Mouse (Mus musculus): ENCODE results near the gene Sdr9c7. TPM values are rescaled to one million over a fixed set of nuclear protein-coding genes. Genes with fewer than 3 reads are reported as not detected.

Sdr9c7 gene
- polyA plus RNA-seq (2012; rRNA removed; ENCODE audit: low replicate concordance) = not detected in 2 replicates

DNA sequence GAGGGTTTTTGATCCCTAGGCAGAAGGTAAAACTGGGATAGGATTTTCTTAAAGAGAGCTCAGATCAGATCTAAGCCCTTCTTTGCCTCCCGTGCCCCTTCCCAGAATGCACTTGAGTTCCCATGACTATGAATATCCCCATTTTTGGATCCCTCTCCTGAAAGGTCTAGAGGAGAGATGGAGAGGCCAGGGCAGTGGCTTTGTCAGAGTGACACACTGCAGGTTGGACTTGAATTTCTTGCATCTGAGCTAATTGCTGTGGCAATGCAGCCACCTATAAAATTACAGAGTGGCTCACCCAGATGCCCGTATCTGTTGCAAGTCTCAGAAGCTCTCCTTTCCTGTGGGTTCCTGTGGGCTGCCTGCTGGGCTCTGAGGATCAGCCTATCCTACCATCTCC, at the start of gene Sdr9c7:
Gene Sdr9c7, plus strand, starts transcription at position 301 of the 400 bp plus-strand sequence.

DNA sequence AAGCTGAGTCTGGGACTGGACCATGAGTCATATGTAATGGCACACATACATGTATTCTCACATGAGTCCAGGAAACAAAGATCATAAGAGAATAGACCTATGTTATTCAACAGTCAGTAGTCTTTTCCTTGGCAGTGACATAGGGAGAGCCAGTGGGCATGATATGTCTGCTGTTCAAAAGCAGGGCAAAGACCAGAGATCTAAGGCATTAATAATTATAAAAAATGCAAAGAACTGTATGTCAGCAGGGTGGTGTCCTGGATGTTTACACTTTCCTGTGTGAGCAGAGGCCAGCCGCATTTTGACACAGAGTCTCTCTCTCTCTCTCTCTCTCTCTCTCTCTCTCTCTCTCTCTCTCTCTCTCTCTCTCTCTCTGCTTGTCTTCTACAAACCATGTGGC, 48.7 kb upstream of the Sdr9c7 start, which contains the start of gene Rdh19:
Gene Rdh19, plus strand, starts transcription at position 301 of the 400 bp plus-strand sequence.

DNA sequence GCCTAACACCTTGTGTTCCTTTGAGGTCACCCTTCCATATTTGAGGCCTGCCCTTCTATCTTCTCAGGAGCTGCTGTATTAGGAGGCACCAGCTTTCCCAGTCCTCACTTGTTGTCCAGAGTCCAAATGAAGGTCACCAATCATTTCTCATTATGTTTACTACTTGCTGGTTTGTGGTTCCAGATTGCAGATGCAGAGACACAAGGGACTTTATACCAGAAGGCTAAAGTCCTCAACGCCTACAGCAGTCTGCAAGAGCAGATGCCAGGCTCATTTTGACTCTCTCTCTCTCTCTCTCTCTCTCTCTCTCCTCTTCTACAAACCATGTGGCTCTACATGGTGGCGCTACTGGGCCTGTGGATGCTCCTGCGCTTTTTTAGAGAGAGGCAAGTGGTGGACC, 32.1 kb upstream of the Sdr9c7 start, which contains the start of gene Rdh16f2:
Gene Rdh16f2, plus strand, starts transcription at position 243 of the 400 bp plus-strand sequence.

GRCm38 (mm10) chr10:127888605-127889004, 9.7 kb upstream of the Sdr9c7 start, which contains the start of gene Rdh7:
Gene Rdh7 (minus strand): TSS chr10:127888817.

Other genes starting within 250 kb of the Sdr9c7 start
- 2.8 and 5.3 TPM in 2 replicates for gene Nemp1, start 231.6 kb upstream of the Sdr9c7 start, polyA plus RNA-seq (2012; rRNA removed; ENCODE audit: low replicate concordance)
- gene Nab2, start 229.9 kb upstream of the Sdr9c7 start, polyA plus RNA-seq (2012; rRNA removed; ENCODE audit: low replicate concordance) = 15.5 and 48.9 TPM in 2 replicates
- 0.10 and 0.33 TPM in 2 replicates for gene Myo1a, start 193.3 kb upstream of the Sdr9c7 start, polyA plus RNA-seq (2012; rRNA removed; ENCODE audit: low replicate concordance)
- 0.35 TPM in 1 of 2 replicates, not detected in the other for gene Tac2, start 174.0 kb upstream of the Sdr9c7 start, polyA plus RNA-seq (2012; rRNA removed; ENCODE audit: low replicate concordance)
- gene Zbtb39, start 159.0 kb upstream of the Sdr9c7 start, polyA plus RNA-seq (2012; rRNA removed; ENCODE audit: low replicate concordance) = 5.9 and 12.6 TPM in 2 replicates
- gene Gpr182, start 146.8 kb upstream of the Sdr9c7 start, polyA plus RNA-seq (2012; rRNA removed; ENCODE audit: low replicate concordance) = 2.8 and 13.7 TPM in 2 replicates
- gene Rdh1, start 138.8 kb upstream of the Sdr9c7 start, polyA plus RNA-seq (2012; rRNA removed; ENCODE audit: low replicate concordance) = 0.03 and 3.0 TPM in 2 replicates
- 4.2 TPM in 1 of 2 replicates, not detected in the other for gene Rdh16f1, start 138.7 kb upstream of the Sdr9c7 start, polyA plus RNA-seq (2012; rRNA removed; ENCODE audit: low replicate concordance)
- 0.11 TPM in 1 of 2 replicates, not detected in the other for gene Rdh9, start 122.1 kb upstream of the Sdr9c7 start, polyA plus RNA-seq (2012; rRNA removed; ENCODE audit: low replicate concordance)
- gene Rdh16, start 97.4 kb upstream of the Sdr9c7 start, polyA plus RNA-seq (2012; rRNA removed; ENCODE audit: low replicate concordance) = 0.12 TPM in 1 of 2 replicates, not detected in the other
- gene Rdh19, start 48.6 kb upstream of the Sdr9c7 start, polyA plus RNA-seq (2012; rRNA removed; ENCODE audit: low replicate concordance) = not detected in 2 replicates
- gene Rdh16f2, start 32.0 kb upstream of the Sdr9c7 start, polyA plus RNA-seq (2012; rRNA removed; ENCODE audit: low replicate concordance) = 0.13 TPM in 1 of 2 replicates, not detected in the other
- 0.58 TPM in 1 of 2 replicates, not detected in the other for gene Rdh7, start 9.7 kb upstream of the Sdr9c7 start, polyA plus RNA-seq (2012; rRNA removed; ENCODE audit: low replicate concordance)
- not detected in 2 replicates for gene Hsd17b6, start 109.1 kb downstream of the Sdr9c7 start, polyA plus RNA-seq (2012; rRNA removed; ENCODE audit: low replicate concordance)
- gene Prim1, start 116.7 kb downstream of the Sdr9c7 start, polyA plus RNA-seq (2012; rRNA removed; ENCODE audit: low replicate concordance) = 1.9 and 7.3 TPM in 2 replicates
- 174 and 241 TPM in 2 replicates for gene Naca, start 137.1 kb downstream of the Sdr9c7 start, polyA plus RNA-seq (2012; rRNA removed; ENCODE audit: low replicate concordance)
- 20.8 and 56.6 TPM in 2 replicates for gene Ptges3, start 160.4 kb downstream of the Sdr9c7 start, polyA plus RNA-seq (2012; rRNA removed; ENCODE audit: low replicate concordance)
- gene Atp5b, start 184.8 kb downstream of the Sdr9c7 start, polyA plus RNA-seq (2012; rRNA removed; ENCODE audit: low replicate concordance) = 3,191 and 5,020 TPM in 2 replicates
- 30.0 and 38.7 TPM in 2 replicates for gene Baz2a, start 193.1 kb downstream of the Sdr9c7 start, polyA plus RNA-seq (2012; rRNA removed; ENCODE audit: low replicate concordance)

Data from subcutaneous adipose tissue, adult 2 months (tissue).